Mouse (Mus musculus): ENCODE measurements around the gene Rps17. TPM values are rescaled to one million over a fixed set of nuclear protein-coding genes. Genes with fewer than 3 reads are reported as not detected.

Gene Rps17
- polyA plus RNA-seq, 1 experiment: 938 TPM

- DNase-seq (ENCODE audit: extremely low spot score in 1 of 2, low spot score in 1 of 2): peak in 1 of 2 experiments; percentile 40
Observed at GRCm38 (mm10) chr7:81335705-81336431, 9.2 kb downstream of the Rps17 start.

GRCm38 (mm10) chr7:81331851-81332250, 13.2 kb downstream of the Rps17 start:
- DNase-seq (ENCODE audit: extremely low spot score in 1 of 2, low spot score in 1 of 2): no peak

DNA sequence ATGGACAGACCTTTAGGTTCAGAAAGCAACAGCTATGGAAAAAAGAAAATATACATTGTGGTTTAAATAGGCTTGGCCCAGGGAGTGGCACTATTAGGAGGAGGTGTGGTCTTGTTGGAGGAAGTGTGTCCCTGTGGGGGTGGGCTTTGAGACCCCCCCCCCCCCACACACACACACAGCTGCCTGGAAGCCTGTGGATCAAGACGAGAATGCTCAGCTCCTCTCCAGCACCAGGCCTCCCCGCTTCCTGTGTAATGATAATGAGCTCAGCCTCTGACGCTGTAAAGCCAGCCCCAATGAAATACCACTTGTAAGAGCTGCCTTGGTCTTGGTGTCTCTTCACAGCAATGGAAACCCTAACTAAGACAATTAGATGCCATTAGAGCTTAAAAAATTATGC, 14.3 kb downstream of the Rps17 start:
- no peak for DNase-seq (ENCODE audit: extremely low spot score in 1 of 2, low spot score in 1 of 2)

DNA sequence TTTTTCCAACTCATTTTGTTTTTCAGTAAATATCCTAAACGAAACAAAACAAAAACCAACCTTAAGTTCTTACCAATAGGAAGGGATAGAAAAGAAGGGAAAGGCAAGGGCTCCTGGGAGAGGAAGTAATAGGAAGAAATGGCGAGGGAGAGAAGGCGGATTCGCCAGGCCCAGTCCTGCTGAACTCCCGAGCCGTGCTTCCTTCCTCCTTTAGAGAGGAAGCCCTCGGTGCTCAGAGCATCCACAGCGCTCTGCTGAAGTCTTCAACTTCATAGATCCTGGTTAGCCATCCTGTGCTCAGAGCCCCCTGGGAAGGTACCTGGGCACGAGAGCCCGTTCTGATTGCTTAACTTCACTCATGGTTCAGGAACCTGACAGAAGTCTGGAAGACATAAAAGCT, 17.4 kb downstream of the Rps17 start:
- no peak for DNase-seq (ENCODE audit: extremely low spot score in 1 of 2, low spot score in 1 of 2)

GRCm38 (mm10) chr7:81326859-81327258, 18.2 kb downstream of the Rps17 start:
- no peak for DNase-seq (ENCODE audit: extremely low spot score in 1 of 2, low spot score in 1 of 2)

- DNase-seq (ENCODE audit: extremely low spot score in 1 of 2, low spot score in 1 of 2): no peak
Observed at GRCm38 (mm10) chr7:81326043-81326442, 19.0 kb downstream of the Rps17 start.

GRCm38 (mm10) chr7:81321776-81322175, 23.3 kb downstream of the Rps17 start:
- peak in 1 of 2 experiments; percentile 9 for DNase-seq (ENCODE audit: extremely low spot score in 1 of 2, low spot score in 1 of 2)

GRCm38 (mm10) chr7:81319749-81320148, 25.3 kb downstream of the Rps17 start:
- DNase-seq (ENCODE audit: extremely low spot score in 1 of 2, low spot score in 1 of 2): peak in 1 of 2 experiments; percentile 18

GRCm38 (mm10) chr7:81315583-81315982, 29.5 kb downstream of the Rps17 start:
- DNase-seq (ENCODE audit: extremely low spot score in 1 of 2, low spot score in 1 of 2): no peak

GRCm38 (mm10) chr7:81311581-81311980, 33.5 kb downstream of the Rps17 start:
- no peak for DNase-seq (ENCODE audit: extremely low spot score in 1 of 2, low spot score in 1 of 2)

DNA sequence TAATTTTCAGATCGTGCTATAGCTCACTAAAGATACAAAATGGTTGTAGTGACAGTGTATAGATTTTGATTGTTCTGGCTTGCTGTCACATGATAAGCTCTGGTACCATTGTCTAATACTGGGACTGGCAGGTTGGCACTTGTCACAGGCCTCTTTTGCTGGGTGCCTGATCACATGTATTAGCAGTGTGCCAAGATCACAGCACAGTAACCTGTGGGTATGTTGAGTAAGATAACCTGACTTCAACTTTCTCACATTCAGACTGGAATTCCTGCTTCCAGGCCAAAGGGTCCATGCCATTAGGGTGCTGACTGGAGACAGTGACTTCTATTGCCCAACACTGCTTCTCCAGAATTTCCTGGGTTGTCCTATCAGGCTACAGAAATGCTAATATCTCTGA, 33.9 kb downstream of the Rps17 start:
- no peak for DNase-seq (ENCODE audit: extremely low spot score in 1 of 2, low spot score in 1 of 2)

GRCm38 (mm10) chr7:81309247-81309646, 35.8 kb downstream of the Rps17 start:
- DNase-seq (ENCODE audit: extremely low spot score in 1 of 2, low spot score in 1 of 2): no peak

- peak in 1 of 2 experiments; percentile 37 for DNase-seq (ENCODE audit: extremely low spot score in 1 of 2, low spot score in 1 of 2)
Observed at GRCm38 (mm10) chr7:81307735-81308134, 37.3 kb downstream of the Rps17 start.

GRCm38 (mm10) chr7:81304675-81305074, 40.4 kb downstream of the Rps17 start:
- DNase-seq (ENCODE audit: extremely low spot score in 1 of 2, low spot score in 1 of 2): no peak

- DNase-seq (ENCODE audit: extremely low spot score in 1 of 2, low spot score in 1 of 2): no peak
Observed at GRCm38 (mm10) chr7:81304100-81304499, 41.0 kb downstream of the Rps17 start.

- DNase-seq (ENCODE audit: extremely low spot score in 1 of 2, low spot score in 1 of 2): no peak
Observed at GRCm38 (mm10) chr7:81303682-81304081, 41.4 kb downstream of the Rps17 start.

DNA sequence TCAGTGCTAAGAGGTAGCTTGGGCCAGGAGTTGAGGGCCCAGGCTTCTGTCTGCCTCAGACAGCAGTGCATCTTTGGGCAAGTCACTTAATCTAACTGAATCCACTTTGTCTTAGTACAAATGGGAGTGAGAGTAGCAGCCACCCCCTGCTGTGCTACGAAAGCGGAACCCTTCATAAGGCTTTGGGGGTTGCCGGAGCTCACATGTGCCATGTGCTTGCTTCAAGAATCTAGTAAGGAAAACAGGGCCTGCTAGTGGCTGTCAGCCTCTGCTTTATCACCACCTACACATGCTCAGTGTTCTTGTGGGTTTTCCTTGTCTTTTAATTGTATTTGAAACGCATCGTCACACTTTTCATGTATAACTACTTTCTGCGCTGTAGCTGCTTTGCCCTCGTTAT, 43.7 kb downstream of the Rps17 start:
- peak in 1 of 2 experiments; percentile 29 for DNase-seq (ENCODE audit: extremely low spot score in 1 of 2, low spot score in 1 of 2)

GRCm38 (mm10) chr7:81298206-81298605, 46.8 kb downstream of the Rps17 start:
- no peak for DNase-seq (ENCODE audit: extremely low spot score in 1 of 2, low spot score in 1 of 2)

GRCm38 (mm10) chr7:81295169-81295568, 49.9 kb downstream of the Rps17 start:
- DNase-seq (ENCODE audit: extremely low spot score in 1 of 2, low spot score in 1 of 2): no peak

Data from frontal cortex, adult 2 months (tissue).